Mouse (Mus musculus) MEL (cell line): Measurements from ENCODE around the gene Lhx5.

Experiments
- BHLHE40 ChIP-seq: IDR thresholded peaks from 2 replicates; pipeline ENCODE4 v1.6.1; 2012; ENCODE audit warnings: low read depth, mild to moderate bottlenecking, inconsistent platforms, low read length, improper control_type of control experiment, borderline replicate concordance
- CTCF ChIP-seq, 3 experiments: IDR thresholded peaks in 2 of 3; conservative IDR thresholded peaks in 1 of 3; 2 replicates each; pipeline ENCODE4 v1.5.1; 2011 to 2012; ENCODE audit warnings: low read length in 3 of 3, low read depth in 2 of 3, mild to moderate bottlenecking in 2 of 3, improper control_type of control experiment in 1 of 3, inconsistent platforms in 1 of 3, mixed read lengths in 1 of 3, moderate library complexity in 1 of 3; ENCODE audit not compliant: control insufficient read depth in 1 of 3, insufficient read depth in 1 of 3, poor library complexity in 1 of 3, severe bottlenecking in 1 of 3
- GATA1 ChIP-seq: IDR thresholded peaks from 2 replicates; pipeline ENCODE4 v1.6.1; 2011; ENCODE audit warnings: low read depth, low read length, improper control_type of control experiment
- MYC ChIP-seq: IDR thresholded peaks from 2 replicates; pipeline ENCODE4 v1.6.1; 2011; ENCODE audit warnings: low read depth, mild to moderate bottlenecking, low read length, improper control_type of control experiment, moderate library complexity
- POLR2A ChIP-seq, 2 experiments: IDR thresholded peaks; 2 replicates each; pipeline ENCODE4 v1.6.1; 2011 to 2012; ENCODE audit warnings: low read length in 2 of 2, mild to moderate bottlenecking in 2 of 2, control low read depth in 1 of 2, improper control_type of control experiment in 1 of 2, low read depth in 1 of 2, moderate library complexity in 1 of 2; ENCODE audit not compliant: control insufficient read depth in 1 of 2, insufficient read depth in 1 of 2, poor library complexity in 1 of 2

DNA sequence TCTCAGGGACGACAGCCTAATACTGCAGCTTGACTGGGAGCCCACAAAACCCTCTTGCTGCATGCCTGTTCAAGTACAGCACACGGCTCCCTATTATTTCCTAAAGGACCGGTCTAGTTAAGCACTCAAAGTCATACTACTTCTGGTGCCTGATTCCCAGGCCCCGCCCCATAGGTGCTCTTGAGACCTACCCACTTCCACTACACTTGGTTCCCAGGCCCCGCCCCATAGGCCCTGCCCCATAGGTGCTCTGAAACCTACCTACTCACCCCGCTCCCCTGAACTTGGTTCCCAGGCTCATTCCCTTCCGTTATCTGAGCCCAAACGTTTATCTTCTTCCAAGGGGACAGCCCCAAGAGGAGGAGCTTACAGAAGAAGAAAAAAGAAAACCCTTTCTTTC is 56.3 kb downstream of the Lhx5 start:
- TF ChIP-seq POLR2A (IDR thresholded peaks at IDR 0.05; ENCODE audit: control insufficient read depth in 1 of 2, insufficient read depth in 1 of 2, low read depth in 1 of 2, low read length in 2 of 2, poor library complexity in 1 of 2) (no peak), CTCF (IDR thresholded peaks at IDR 0.05 in 2 of 3, conservative IDR thresholded peaks at IDR 0.05 in 1 of 3; ENCODE audit: control insufficient read depth in 1 of 3, insufficient read depth in 1 of 3, low read depth in 2 of 3, low read length in 3 of 3, poor library complexity in 1 of 3, severe bottlenecking in 1 of 3) (no peak), MYC (no peak), GATA1 (no peak), BHLHE40 (no peak)
